Mouse (Mus musculus) left cerebral cortex, adult 9 months (tissue): ENCODE data around the gene Pbsn.
A peak's percentile ranks its signal among the peaks of the same experiment; 100 is the strongest.
"Not testable (repeated sequence)": the region's sequence is repeated elsewhere in the genome, so short reads cannot be mapped to it uniquely, and the experiment has no call there.

Experiments
- DNase-seq, 2 experiments: peaks; one replicate each; pipeline ENCODE4 v3.0.0; 2022; ENCODE audit warnings: low spot score in 2 of 2

Pbsn gene

DNA sequence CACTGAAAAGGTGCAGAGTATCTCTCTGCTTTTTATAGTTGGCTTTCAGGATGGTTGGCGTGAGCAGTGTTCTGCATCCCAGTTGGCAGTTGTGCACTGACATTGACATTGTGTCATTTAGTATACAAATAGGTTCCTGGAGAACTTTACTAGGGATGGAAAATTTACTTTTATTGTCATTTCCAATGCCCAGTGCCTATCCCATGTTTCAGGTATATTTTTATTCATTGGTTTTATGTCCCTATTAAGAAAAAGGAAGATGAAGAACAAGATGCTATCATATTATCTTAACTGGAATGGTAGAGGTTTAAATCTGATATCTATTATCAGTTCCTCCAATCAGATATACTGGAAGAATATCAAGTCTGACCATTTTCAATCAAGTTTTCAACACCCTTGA, at the start of gene Pbsn:
Pbsn (minus strand) TSS at position 101 of the 400 bp plus-strand sequence.
- no peak for DNase-seq

DNA sequence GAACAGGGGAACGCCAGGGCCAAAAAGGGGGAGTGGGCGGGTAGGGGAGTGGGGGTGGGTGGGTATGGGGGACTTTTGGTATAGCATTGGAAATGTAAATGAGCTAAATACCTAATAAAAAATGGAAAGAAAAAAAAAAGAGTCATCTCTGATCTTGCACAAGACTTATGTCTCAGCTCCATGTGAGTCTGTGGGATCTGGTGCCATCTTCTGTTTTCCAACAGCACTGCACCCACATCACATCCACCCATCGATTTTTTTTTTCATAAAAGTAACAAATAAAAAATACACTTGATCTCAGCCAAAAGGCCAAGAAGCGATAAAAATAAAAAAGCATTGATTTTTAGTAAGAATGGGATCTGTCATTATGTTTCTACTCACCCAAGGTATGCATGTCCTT, 26.6 kb upstream of the Pbsn start:
- DNase-seq, result not testable (repeated sequence)

DNA sequence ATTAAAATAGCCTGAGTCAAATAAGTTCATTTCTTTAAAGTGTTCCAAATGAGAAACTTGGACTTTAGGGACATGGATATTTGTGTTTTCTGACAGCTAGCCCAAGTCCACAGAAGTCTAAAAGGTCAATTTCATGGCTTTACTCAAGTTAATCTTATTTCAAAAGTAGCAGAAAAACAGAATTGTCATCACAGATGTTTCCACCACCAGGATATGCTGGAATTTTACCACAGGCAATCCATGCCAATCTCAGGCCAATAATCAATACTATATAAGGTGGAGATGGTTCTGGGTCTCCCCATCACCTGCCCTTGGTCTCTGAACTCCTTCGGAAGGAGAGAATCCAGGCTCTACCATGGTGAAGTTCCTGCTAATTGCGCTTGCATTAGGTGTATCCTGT, 11.0 kb upstream of the Pbsn start, which contains the start of gene Gm14744:
Gm14744 (plus strand) TSS at position 301 of the 400 bp plus-strand sequence.
- DNase-seq, result not testable (repeated sequence)

DNA sequence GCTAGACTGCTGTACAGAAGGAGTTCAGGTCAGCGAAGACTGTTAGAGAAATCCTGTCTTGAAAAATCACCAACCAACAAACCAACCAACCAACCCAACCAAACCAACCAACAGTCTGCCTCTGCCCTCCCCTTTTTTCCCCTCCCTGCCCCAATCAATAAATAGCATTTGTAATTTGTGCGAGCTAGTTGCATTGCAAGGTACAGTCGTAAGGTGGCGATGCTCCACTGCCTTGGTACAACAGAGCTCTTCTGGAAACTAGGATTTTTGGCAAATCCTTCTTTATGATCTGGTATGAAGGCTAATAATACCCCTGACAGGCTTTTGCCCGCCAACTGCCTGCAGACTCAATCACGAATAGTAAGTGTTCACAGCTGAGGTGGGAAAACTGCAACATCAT, 41.4 kb downstream of the Pbsn start:
- peak in 1 of 2 experiments; percentile 22 for DNase-seq

DNA sequence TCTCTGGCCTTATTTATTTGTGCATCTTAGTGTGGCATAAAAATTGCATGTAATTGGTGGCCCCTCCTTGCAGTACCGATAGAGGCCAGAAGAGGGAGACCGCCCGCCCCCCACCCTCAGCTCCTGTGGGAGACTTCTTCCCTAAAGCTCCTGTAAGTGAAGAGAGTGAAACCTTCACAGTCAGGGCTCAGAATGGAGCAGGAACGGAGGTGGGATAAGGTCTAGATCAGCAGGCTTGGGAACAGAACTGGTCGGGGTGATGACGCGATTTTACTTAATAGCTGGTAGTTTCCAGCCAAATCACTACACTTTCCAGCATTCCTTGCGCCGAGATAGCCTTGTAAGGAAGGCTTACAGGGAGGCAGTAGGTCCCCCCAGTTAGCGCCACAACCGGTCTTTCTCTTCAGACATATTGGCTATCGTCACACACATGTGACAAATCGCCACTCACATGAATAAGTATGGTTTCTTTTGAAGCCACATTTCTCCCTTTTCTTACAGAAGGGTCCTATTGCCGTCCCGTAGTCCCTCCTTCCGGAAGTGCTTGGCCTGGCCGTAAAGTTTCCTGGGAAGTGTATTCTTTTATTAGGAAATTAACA, 42.7 kb downstream of the Pbsn start:
- DNase-seq, result peak; percentile 19 to 82

DNA sequence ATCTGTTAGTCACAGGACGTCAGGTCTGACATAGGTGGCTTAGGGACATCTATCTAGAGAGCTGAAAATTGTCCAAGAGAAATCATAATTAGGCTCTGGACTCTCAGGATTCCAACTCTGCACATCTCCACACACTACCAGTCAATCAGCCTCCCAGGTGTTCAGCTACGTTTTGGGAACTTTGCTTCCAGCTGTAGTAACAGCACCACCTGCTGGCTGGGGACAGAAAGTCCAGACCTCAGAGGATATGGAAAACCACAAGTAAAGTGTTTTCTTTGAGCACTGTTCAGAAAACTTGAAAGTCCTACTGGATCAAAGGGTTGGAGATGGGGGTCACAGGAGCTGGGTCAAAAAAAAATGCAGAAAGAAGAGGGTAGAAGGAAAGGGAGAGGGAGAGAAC, 44.8 kb downstream of the Pbsn start:
- no peak for DNase-seq

DNA sequence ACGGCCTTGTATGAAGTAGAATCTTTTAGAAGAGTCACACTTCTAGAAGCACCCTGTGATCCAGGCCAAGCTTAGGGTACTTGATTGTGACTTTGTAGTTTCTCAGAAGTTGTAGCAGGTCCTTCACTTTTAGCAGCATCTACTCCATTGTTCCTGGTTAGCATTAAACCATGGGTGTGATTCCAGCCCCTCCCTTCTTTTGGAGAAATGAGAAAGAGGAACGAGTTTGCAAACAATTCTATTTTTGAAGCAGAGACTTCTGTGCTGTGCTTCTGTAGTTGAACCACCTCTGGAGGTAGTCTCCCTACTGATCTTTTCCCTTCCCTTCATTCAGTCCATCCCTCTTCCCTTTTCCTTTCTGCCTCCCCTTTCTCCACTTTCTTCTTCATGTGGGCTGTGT, 51.1 kb downstream of the Pbsn start:
- DNase-seq, result no peak

DNA sequence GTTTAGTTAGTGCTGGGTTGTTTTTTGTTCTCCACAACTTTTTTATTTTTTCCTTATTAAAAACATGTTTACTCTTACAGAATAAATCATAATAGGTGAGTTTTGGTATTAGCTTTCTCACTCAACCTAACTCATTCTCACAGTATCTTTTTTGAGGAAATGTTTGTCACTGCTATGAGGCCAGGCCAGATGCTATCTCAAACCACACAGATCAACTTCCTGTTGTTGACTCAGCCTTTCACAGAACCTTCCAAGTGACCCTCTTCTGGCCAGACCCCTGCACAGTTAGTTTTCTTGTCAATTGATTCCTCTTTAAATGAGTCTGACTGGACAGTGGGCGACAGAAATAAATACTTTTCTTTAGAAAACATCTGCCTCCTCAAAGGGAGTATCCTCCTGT, 51.9 kb downstream of the Pbsn start:
- no peak for DNase-seq

DNA sequence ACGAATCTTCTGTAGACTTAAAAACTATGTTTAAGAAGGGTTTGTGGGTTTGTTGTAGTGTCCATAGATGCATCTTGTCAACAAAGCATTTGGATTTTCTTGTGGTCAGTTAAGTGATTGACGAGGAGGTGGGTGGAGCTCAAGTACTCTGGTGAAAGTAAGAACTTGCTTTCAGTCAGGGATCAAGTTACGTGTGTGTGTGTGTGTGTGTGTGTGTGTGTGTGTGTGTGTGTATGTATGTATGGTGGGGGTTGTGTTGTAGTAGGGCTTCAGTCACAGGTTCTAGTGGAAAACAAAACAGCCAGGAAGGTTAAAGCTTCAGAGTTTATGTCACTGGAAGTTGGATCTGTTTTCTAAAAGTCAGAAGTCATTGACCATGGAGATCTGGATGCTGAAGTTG, 53.9 kb downstream of the Pbsn start:
- DNase-seq, result no peak

DNA sequence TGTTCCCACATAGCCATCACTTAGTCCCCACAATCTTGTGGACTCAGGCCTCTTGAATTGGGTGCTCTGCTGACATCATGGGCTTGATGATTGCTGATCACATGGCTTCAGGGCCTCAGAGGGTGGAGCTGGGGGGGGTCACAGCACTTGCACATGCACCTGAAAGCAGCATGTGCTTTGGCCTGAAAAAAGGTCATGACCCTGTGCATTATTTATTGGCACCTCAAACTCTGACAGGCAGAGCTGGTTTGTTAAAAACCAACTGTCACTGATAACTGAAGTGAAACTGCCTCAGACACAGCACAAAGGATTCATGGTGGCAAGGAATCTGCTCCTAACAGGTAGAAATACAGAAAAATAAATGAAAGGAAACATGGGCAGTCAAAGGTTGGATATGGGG, 55.6 kb downstream of the Pbsn start:
- DNase-seq, result no peak

DNA sequence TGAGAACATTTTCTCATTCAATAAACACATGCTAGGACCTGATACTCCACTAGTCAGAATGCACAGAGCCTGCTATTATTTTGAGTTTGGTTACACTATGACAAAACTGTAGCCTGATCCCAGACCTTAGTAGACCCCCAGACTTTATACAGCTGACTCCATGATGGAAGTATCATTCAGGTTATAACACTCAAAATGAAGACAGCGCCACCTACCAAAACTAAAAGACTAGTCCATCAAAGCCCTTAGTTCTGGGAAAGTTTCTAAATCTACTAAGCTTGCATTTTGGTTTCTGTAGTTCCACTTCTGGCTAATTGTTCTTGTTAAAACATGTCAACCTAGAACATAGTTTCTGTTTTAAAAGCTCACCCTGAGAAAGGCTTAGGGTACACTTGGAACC, 56.5 kb downstream of the Pbsn start:
- DNase-seq, result no peak

DNA sequence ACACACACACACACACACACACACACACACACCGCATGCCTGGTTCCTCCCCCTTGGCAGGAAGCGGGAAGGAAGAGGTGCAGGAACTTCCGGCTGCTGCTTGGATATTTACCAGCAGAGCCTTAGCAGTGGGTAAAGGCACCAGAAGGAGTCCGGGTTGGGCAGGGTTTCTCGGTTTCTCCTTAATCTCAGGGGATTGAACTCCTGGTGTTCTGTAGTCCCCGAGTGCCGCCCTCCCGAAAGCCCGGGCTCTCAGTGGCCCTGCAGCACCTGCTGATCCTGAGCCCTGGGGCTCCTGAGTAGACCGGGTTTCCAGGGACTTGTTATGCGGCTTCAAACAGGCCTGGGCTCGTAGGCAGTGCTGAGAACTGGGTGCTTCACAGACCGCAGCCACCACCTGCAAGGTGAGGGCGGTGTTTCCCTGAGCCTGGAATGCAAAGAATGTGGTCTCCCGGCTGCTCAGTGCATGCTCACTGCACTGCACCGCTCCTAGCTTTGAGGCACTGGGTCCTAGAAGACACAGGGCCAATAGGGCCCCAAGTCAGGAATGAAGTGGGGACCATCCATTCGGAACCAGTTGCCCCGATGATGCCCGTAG, 57.1 kb downstream of the Pbsn start, which contains the start of gene Prkx:
Prkx (minus strand) TSS at position 41 of the 598 bp plus-strand sequence.
- DNase-seq, result peak in 1 of 2 experiments; percentile 35

DNA sequence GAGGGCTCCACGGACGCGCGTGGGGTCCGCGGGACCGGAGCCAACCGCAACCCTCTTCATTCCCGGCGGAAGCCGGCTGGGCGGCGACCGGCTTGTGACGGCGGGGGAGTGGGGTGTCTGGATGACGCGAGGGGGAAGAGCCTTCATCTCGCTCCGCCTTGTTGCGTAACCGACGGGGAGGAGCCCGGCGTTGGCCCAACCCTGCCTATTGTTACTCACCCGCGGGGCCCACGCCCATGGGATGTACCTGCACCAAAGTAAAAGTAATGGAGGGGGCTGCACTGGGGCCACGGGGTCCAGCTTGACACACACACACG, 57.6 kb downstream of the Pbsn start:
- DNase-seq, result peak; percentile 78 to 88

DNA sequence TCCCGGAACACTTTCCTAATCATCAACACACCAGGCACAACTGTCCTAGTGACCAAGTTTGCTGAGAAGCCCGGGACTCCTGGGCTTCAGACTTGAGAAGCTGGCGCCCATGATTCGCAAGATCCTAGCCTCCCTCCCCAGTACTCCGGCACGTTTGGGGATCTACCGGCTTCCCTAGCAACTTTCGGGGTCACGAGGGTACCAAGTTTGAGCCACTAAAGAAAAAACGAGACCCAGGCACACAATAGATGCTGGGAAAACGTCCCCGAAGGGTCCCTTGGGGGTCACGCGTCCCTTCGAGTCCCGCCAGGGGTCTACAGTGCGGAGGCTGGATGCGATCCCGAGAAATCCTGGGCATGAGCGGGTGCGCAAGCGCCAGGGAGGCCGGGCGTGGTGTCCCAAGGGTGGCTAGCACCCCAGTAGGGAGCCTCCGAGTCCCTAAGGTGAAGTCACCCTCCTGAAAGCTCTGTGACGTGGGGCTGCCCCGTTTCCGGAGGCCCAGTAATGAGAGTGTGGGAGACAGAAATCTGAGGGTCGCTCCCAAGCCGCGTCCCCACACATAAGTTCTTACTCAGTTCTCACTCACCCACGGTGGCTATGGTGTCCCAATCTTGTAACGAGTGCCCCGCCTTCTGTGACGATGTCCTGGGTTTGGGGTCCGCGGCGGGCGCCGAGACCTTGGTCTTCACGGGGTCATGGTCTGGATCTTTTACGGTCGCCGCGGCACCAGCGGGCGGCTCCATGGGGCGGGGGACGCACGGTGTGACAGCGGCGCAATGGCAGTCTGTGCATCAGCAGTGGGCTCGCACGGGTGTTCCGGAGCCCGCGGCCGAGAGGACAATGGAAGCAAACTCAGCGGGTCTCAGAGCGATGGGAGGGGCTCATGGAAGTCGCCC, 58.2 kb downstream of the Pbsn start:
- DNase-seq, result peak in 1 of 2 experiments; percentile 34

DNA sequence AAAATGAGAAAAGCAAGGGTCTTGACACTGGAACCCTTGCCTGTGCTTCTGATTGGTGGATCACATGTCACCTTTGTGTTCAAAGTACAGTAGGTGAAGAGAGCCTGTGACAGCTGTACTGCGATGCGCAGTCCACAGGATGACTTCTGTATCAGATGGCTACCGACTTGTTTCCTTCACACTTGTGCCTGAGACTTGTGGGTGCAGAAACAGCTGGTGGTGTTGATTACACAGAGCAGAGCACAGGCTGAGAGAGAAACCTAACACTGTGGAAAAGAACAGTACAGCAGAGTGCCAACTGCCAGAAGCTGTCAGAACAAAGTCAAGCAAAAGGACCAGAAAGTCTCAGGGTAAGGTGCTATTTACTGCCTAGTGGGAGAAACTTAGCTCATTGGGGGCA, 64.7 kb downstream of the Pbsn start:
- peak in 1 of 2 experiments; percentile 7 for DNase-seq
